Mouse (Mus musculus) regulatory T cell (primary cell): ENCODE data around the gene Tacr1.

Source experiments
- in situ Hi-C: fragments of 300-600 bp; cut with MboI, MseI; formaldehyde crosslinking; loops from one replicate; pipeline ENCODE4 v1.15.1; 2025; ENCODE audit warnings: high pct_unique_total_duplicates

Gene Tacr1

GRCm38 (mm10) chr6:82525107-82525867 is 123.2 kb downstream of the Tacr1 start:
- in situ Hi-C loops = loop anchor here (5.0 kb wide), 1 partner anchor 372 kb away; no protein-coding TSS in a partner anchor

- in situ Hi-C loops = loop anchor here (5.0 kb wide), 1 partner anchor 369 kb away; no protein-coding TSS in a partner anchor
Observed at GRCm38 (mm10) chr6:82528631-82529030, 126.5 kb downstream of the Tacr1 start.

- in situ Hi-C loops = no loop called here
Observed at GRCm38 (mm10) chr6:82536641-82537040, 134.5 kb downstream of the Tacr1 start.

GRCm38 (mm10) chr6:82549270-82549669 is 147.1 kb downstream of the Tacr1 start:
- in situ Hi-C loops = no loop called here

GRCm38 (mm10) chr6:82575445-82575844 is 173.3 kb downstream of the Tacr1 start:
- in situ Hi-C loops = no loop called here

- in situ Hi-C loops = no loop called here
Observed at GRCm38 (mm10) chr6:82585396-82585795, 183.3 kb downstream of the Tacr1 start.

GRCm38 (mm10) chr6:82589387-82589786 is 187.3 kb downstream of the Tacr1 start:
- in situ Hi-C loops = no loop called here

- in situ Hi-C loops = no loop called here
Observed at GRCm38 (mm10) chr6:82595461-82596090, 193.4 kb downstream of the Tacr1 start.

GRCm38 (mm10) chr6:82603228-82603627 is 201.1 kb downstream of the Tacr1 start:
- in situ Hi-C loops = no loop called here

GRCm38 (mm10) chr6:82603665-82604064 is 201.5 kb downstream of the Tacr1 start:
- in situ Hi-C loops = no loop called here

GRCm38 (mm10) chr6:82604791-82605190 is 202.7 kb downstream of the Tacr1 start:
- in situ Hi-C loops = no loop called here

GRCm38 (mm10) chr6:82608756-82609155 is 206.6 kb downstream of the Tacr1 start:
- in situ Hi-C loops = no loop called here

GRCm38 (mm10) chr6:82609339-82609926 is 207.3 kb downstream of the Tacr1 start:
- in situ Hi-C loops = no loop called here
